Mouse (Mus musculus) stomach, embryonic 15.5 days (tissue): Measurements from ENCODE around the gene Phyhipl. TPM values are rescaled to one million over a fixed set of nuclear protein-coding genes. Genes with fewer than 3 reads are reported as not detected.

ENCODE experiments used
- ATAC-seq: fragments of 200-750 bp; cut with Nextera tagmentation; 2 replicates; pipeline ENCODE4 v1.8.0; 2017; ENCODE audit warnings: low read depth, moderate number of reproducible peaks, moderate TSS enrichment; ENCODE audit not compliant: insufficient read depth, low FRiP score
- H3K27ac ChIP-seq: fragments of 300-500 bp; sonication (generic); 2 replicates; pipeline ENCODE4 v1.5.1; 2015; ENCODE audit warnings: mild to moderate bottlenecking, inconsistent platforms
- H3K27me3 ChIP-seq: fragments of 300-500 bp; sonication (generic); replicated peaks from 2 replicates; pipeline ENCODE4 v1.6.1; 2015; ENCODE audit warnings: inconsistent platforms
- H3K36me3 ChIP-seq: fragments of 300-500 bp; sonication (generic); 2 replicates; pipeline ENCODE4 v1.6.1; 2015; ENCODE audit warnings: inconsistent platforms
- H3K4me1 ChIP-seq: fragments of 300-500 bp; sonication (generic); 2 replicates; pipeline ENCODE4 v1.6.1; 2015; ENCODE audit warnings: inconsistent platforms
- H3K4me2 ChIP-seq: fragments of 300-500 bp; sonication (generic); 2 replicates; pipeline ENCODE4 v1.6.1; 2015; ENCODE audit warnings: mild to moderate bottlenecking, inconsistent platforms
- H3K4me3 ChIP-seq: fragments of 300-500 bp; sonication (generic); replicated peaks from 2 replicates; pipeline ENCODE4 v1.5.1; 2015; ENCODE audit warnings: inconsistent platforms
- H3K9ac ChIP-seq: fragments of 300-500 bp; sonication (generic); 2 replicates; pipeline ENCODE4 v1.6.1; 2015; ENCODE audit warnings: inconsistent platforms
- H3K9me3 ChIP-seq: fragments of 300-500 bp; sonication (generic); 2 replicates; pipeline ENCODE4 v1.6.1; 2016; ENCODE audit warnings: inconsistent platforms
- WGBS: fragments of 180-500 bp; shearing (Covaris S2); methylation state at CpG from one replicate; pipeline ENCODE4 v1.1.7; 2015; 5-methylcytosine and 5-hydroxymethylcytosine counted together
- polyA plus RNA-seq: library from polyadenylated mRNA; unstranded; fragments of >200 nt; fragmentation: Nextera tagmentation; extraction: Ambion mirVana; gene quantifications from 2 replicates; pipeline ENCODE4 v1.2.1, GENCODE M21; 2015

Gene Phyhipl
- polyA plus RNA-seq, 1 experiment from 2014 or later = 4.0 TPM

GRCm38 (mm10) chr10:70540456-70541195 is 115.1 kb downstream of the Phyhipl start:
- Histone ChIP-seq H3K36me3 (no peaks in the 10 kb centered on the region), H3K27ac (no peak overlapping the region), H3K4me2 (no peak overlapping the region), H3K4me3 (no peak overlapping the region), H3K9ac (no peak overlapping the region), H3K4me1 (no peaks in the 10 kb centered on the region), H3K9me3 (no peaks in the 10 kb centered on the region), H3K27me3 (no peaks in the 10 kb centered on the region)
- 75% methylated on average over 9 of the region's 9 CpGs for WGBS
- no peak for ATAC-seq

DNA sequence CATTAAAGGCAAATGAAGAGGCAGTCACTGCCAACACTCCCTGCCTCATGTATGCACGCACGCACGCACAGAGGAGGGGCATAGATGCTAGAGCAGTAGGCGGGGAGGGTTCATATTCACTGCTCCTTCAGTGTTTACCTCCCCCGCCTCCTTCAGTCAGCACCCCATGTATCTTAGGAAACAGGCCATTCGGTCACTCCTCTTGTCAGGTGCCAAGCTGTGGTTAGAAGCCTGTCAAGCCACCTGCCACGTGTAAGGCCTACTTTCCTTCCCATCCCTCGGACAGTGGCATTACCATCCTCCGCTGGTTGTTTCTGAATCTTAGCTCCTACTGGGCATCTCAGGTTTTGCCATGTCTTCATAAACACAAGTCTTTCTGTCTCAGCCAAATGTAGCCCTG is 116.5 kb downstream of the Phyhipl start:
- no peak overlapping the region for H3K9ac ChIP-seq
- 88% methylated on average over 9 of the region's 9 CpGs for WGBS
- no peak overlapping the region for H3K4me3 ChIP-seq
- no peak for ATAC-seq
- no peak overlapping the region for H3K27ac ChIP-seq
- no peaks in the 10 kb centered on the region for H3K9me3 ChIP-seq
- no peaks in the 10 kb centered on the region for H3K27me3 ChIP-seq
- no peak overlapping the region for H3K4me2 ChIP-seq
- no peaks in the 10 kb centered on the region for H3K4me1 ChIP-seq
- H3K36me3 ChIP-seq = no peaks in the 10 kb centered on the region

DNA sequence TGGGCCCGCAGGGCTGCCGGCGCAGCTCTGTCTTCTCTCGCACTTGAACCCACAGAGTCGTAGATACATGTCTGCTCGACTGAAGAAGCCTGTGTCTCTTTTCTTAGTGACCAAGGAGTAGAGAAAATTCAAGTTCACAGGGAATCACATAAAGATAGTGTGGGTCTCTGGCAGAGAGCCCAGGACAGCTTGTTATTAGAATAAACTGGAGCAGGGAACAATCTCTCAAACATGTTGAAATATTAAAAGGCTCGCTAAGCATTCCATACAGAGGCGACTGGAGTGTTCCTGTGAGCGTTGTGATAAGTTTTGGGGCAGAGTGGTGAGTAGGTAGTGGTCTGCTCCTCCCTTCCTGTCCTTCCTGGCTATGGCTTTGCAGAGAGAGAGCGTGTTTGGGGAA is 118.1 kb downstream of the Phyhipl start:
- H3K36me3 ChIP-seq = no peaks in the 10 kb centered on the region
- 71% methylated on average over 10 of the region's 10 CpGs for WGBS
- no peak overlapping the region for H3K27ac ChIP-seq
- no peak overlapping the region for H3K4me2 ChIP-seq
- no peaks in the 10 kb centered on the region for H3K4me1 ChIP-seq
- H3K27me3 ChIP-seq = no peaks in the 10 kb centered on the region
- no peak overlapping the region for H3K4me3 ChIP-seq
- no peaks in the 10 kb centered on the region for H3K9me3 ChIP-seq
- no peak for ATAC-seq
- H3K9ac ChIP-seq = no peak overlapping the region

- no peak overlapping the region for H3K4me3 ChIP-seq
- no peaks in the 10 kb centered on the region for H3K9me3 ChIP-seq
- H3K4me1 ChIP-seq = no peaks in the 10 kb centered on the region
- H3K4me2 ChIP-seq = no peak overlapping the region
- no peak for ATAC-seq
- WGBS = 88% methylated on average over 12 of the region's 12 CpGs
- H3K27ac ChIP-seq = no peak overlapping the region
- no peaks in the 10 kb centered on the region for H3K36me3 ChIP-seq
- H3K27me3 ChIP-seq = no peaks in the 10 kb centered on the region
- no peak overlapping the region for H3K9ac ChIP-seq
Measured at GRCm38 (mm10) chr10:70535401-70535800, 120.4 kb downstream of the Phyhipl start.

- WGBS = 98% methylated on average over 10 of the region's 10 CpGs
- no peak overlapping the region for H3K4me3 ChIP-seq
- no peaks in the 10 kb centered on the region for H3K36me3 ChIP-seq
- H3K9me3 ChIP-seq = no peaks in the 10 kb centered on the region
- no peaks in the 10 kb centered on the region for H3K27me3 ChIP-seq
- H3K4me2 ChIP-seq = no peak overlapping the region
- 0 out of 2 replicates have a peak, but pooled peaks cover 1% of the 10 kb centered on the region for H3K4me1 ChIP-seq
- no peak overlapping the region for H3K9ac ChIP-seq
- no peak overlapping the region for H3K27ac ChIP-seq
- no peak for ATAC-seq
Measured at GRCm38 (mm10) chr10:70534571-70534970, 121.2 kb downstream of the Phyhipl start.

- ATAC-seq = no peak
Measured at GRCm38 (mm10) chr10:70533986-70534385, 121.8 kb downstream of the Phyhipl start.

DNA sequence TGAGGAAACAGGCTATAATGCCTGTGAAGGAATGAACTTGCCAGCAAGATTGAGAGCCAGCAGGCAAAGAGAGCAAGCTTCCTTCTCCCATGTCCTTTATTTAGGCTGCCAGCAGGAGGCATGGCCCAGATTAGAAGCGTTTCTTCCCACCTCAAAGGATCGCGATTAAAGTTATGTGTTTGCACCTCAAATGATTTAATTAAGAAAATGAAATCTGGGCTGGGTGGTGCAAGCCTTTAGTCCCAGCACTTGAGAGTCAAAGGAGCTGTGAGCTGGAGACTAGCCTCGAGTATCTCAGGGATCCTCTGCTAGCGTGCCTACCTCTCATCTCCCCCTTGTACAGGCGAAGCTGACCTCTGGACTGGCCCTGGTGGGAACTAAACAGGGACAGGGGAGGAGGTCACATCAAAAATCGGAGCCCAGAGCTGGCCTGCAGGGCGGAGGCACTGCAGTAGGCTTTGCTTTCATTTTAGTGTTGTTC is 122.4 kb downstream of the Phyhipl start:
- H3K27me3 ChIP-seq = no peaks in the 10 kb centered on the region
- H3K36me3 ChIP-seq = no peaks in the 10 kb centered on the region
- WGBS = 81% methylated on average over 8 of the region's 8 CpGs
- H3K4me3 ChIP-seq = no peak overlapping the region
- H3K9ac ChIP-seq = no peak overlapping the region
- no peak overlapping the region for H3K27ac ChIP-seq
- H3K4me1 ChIP-seq = 0 out of 2 replicates have a peak, but pooled peaks cover 2% of the 10 kb centered on the region
- no peak for ATAC-seq
- no peak overlapping the region for H3K4me2 ChIP-seq
- H3K9me3 ChIP-seq = no peaks in the 10 kb centered on the region

More at GRCm38 (mm10) chr10:70533986-70534385, 121.8 kb downstream of the Phyhipl start:
- Histone ChIP-seq H3K4me1 (0 out of 2 replicates have a peak, but pooled peaks cover 2% of the 10 kb centered on the region), H3K4me2 (no peak overlapping the region), H3K27ac (no peak overlapping the region), H3K4me3 (no peak overlapping the region), H3K27me3 (no peaks in the 10 kb centered on the region), H3K9me3 (no peaks in the 10 kb centered on the region), H3K36me3 (no peaks in the 10 kb centered on the region), H3K9ac (no peak overlapping the region)
- 83% methylated on average over 12 of the region's 12 CpGs for WGBS

DNA sequence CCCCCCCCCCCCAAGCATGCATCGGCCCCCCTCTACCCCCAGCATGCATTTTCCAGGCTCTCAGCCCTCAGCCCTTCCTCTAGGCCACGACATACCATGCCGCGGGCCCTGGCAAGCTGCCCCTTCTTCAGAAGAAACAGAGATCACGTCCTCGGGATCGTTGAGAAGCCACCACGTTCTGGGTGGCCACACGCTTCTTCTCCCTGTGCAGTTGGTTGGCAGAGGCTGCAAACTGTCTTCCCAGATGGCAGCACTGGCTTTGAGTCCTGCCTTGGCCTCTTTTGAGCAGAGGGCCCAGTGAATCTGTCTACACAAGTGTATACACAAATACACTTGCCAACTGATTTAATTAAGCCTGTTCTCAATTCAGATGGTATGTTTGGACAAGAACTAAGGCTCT is 123.5 kb downstream of the Phyhipl start:
- H3K36me3 ChIP-seq = no peaks in the 10 kb centered on the region
- H3K27me3 ChIP-seq = no peaks in the 10 kb centered on the region
- H3K27ac ChIP-seq = no peak overlapping the region
- H3K9ac ChIP-seq = no peak overlapping the region
- no peak for ATAC-seq
- no peaks in the 10 kb centered on the region for H3K9me3 ChIP-seq
- H3K4me1 ChIP-seq = 0 out of 2 replicates have a peak, but pooled peaks cover 2% of the 10 kb centered on the region
- no peak overlapping the region for H3K4me2 ChIP-seq
- no peak overlapping the region for H3K4me3 ChIP-seq
- WGBS = 91% methylated on average over 9 of the region's 9 CpGs

DNA sequence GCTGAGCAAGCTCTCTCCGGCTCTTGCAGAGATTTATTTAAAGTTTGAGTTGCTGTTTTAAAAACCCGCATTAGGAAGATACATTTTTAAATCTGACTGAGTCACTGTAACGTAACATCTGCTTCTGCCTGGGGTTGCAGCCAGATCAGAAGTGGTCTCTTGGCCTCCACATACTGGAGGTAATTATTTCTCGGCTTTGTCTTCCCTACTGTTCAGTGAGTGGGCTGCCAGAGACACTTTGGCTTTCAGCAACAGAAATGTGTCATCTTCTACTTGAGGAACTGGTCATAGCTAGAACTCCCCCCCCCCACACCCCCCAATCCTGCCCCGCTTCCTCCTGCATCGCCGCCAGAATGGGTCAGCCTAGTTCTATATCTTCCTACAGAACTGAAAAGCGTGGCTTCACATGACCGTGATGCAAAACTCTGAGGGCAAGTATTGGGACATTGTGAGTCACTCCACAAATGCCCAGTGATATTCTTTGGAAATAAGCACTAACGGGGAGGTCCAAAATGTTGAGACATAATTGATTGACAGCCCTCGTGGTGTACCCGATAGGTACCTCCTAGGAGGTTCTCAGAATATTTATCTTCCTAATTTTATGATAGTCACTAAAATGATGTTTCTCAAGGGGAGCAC is 125.5 kb downstream of the Phyhipl start:
- Histone ChIP-seq H3K4me2 (no peak overlapping the region), H3K27me3 (no peaks in the 10 kb centered on the region), H3K9me3 (no peaks in the 10 kb centered on the region), H3K27ac (no peak overlapping the region), H3K4me1 (0 out of 2 replicates have a peak, but pooled peaks cover 2% of the 10 kb centered on the region), H3K9ac (no peak overlapping the region), H3K4me3 (no peak overlapping the region), H3K36me3 (no peaks in the 10 kb centered on the region)
- 62% methylated on average over 12 of the region's 12 CpGs for WGBS
- no peak; the same call in 1 of the 2 replicates for ATAC-seq

DNA sequence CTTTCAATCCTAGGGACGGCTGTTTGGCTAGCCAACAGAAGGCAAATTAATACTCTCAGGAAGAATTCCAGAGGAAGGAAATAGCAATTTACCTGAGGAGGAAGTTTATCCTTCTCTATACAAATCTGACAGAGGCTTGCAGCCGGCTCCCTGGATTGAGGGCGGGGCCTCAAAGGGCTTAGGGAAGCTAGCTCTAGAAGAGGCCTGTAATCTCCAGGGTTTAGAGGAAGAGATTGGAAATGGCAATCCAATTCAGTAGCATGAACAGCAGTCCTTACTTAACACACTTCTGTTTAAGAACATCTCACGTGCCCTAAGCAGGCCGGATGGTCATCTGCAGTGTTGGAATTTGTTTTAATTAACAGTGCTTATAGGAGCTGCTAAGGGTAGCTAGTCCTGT is 134.4 kb downstream of the Phyhipl start:
- Histone ChIP-seq H3K4me1 (peaks cover 14% of the 10 kb centered on the region), H3K36me3 (no peaks in the 10 kb centered on the region), H3K4me3 (peak overlapping the region; percentile 42), H3K9me3 (no peaks in the 10 kb centered on the region), H3K4me2 (peak overlapping the region; percentile 92), H3K27me3 (no peaks in the 10 kb centered on the region), H3K9ac (no peak overlapping the region), H3K27ac (no peak overlapping the region)
- ATAC-seq = no peak
- WGBS = 26% methylated on average over 5 of the region's 5 CpGs

- H3K36me3 ChIP-seq = no peaks in the 10 kb centered on the region
- peak overlapping the region; percentile 44; the same call in 1 of the 2 replicates for H3K27ac ChIP-seq
- no peaks in the 10 kb centered on the region for H3K27me3 ChIP-seq
- peaks cover 14% of the 10 kb centered on the region for H3K4me1 ChIP-seq
- H3K9ac ChIP-seq = 0 out of 2 replicates have a peak overlapping the region, but pooled peaks have one; percentile 5
- H3K4me2 ChIP-seq = peak overlapping the region; percentile 92
- peak; percentile 34; the same call in 1 of the 2 replicates for ATAC-seq
- no peaks in the 10 kb centered on the region for H3K9me3 ChIP-seq
- under 1% methylated on average over 38 of the region's 38 CpGs for WGBS
- H3K4me3 ChIP-seq = peak overlapping the region; percentile 42
Measured at GRCm38 (mm10) chr10:70520143-70521131, 135.3 kb downstream of the Phyhipl start.
